Mouse (Mus musculus) liver, postnatal 0 days (tissue): ENCODE data around the gene Actr5.

Source experiments
- CTCF ChIP-seq: sonication (generic); IDR thresholded peaks from 2 replicates; pipeline ENCODE4 v1.5.1; 2016; ENCODE audit warnings: antibody characterized with exemption, low read depth
- EP300 ChIP-seq: IDR thresholded peaks from 2 replicates; pipeline ENCODE4 v1.6.1; 2016; ENCODE audit warnings: antibody characterized with exemption, low read depth, mild to moderate bottlenecking

GRCm38 (mm10) chr2:158614418-158614955, 10.2 kb upstream of the Actr5 start:
- no peak for TF ChIP-seq CTCF
- TF ChIP-seq EP300: no peak
